Mouse (Mus musculus) gastrocnemius, postnatal 10 days (tissue): ENCODE data around the gene Ccdc85a. TPM values are rescaled to one million over a fixed set of nuclear protein-coding genes. Genes with fewer than 3 reads are reported as not detected.

Experiments
- DNase-seq: peaks from one replicate; pipeline ENCODE4 v3.0.0; 2021; ENCODE audit warnings: mixed read lengths
- long read RNA-seq, 2 experiments: library from polyadenylated mRNA; stranded (forward); transcript quantifications; one replicate each; pipeline ENCODE4 v2.0.0; 2021
- total RNA-seq, 2 experiments: library from RNA; stranded (reverse); gene quantifications; 2 replicates each; pipeline ENCODE4 v1.2.3; 2021

The Ccdc85a gene
- total RNA-seq, result 1 to 10 TPM; 6.9 to 7.6 TPM
- long read RNA-seq, experiment 1, full-length matches to known transcripts, result 7 of 9 reads
- long read RNA-seq, experiment 1, partial matches to known transcripts, result 0 of 9 reads
- long read RNA-seq, experiment 1, other reads (novel, unspliced or antisense), result 2 of 9 reads
- long read RNA-seq, experiment 2, full-length matches to known transcripts, result 12 of 15 reads
- long read RNA-seq, experiment 2, partial matches to known transcripts, result 1 of 15 reads
- long read RNA-seq, experiment 2, other reads (novel, unspliced or antisense), result 2 of 15 reads

DNA sequence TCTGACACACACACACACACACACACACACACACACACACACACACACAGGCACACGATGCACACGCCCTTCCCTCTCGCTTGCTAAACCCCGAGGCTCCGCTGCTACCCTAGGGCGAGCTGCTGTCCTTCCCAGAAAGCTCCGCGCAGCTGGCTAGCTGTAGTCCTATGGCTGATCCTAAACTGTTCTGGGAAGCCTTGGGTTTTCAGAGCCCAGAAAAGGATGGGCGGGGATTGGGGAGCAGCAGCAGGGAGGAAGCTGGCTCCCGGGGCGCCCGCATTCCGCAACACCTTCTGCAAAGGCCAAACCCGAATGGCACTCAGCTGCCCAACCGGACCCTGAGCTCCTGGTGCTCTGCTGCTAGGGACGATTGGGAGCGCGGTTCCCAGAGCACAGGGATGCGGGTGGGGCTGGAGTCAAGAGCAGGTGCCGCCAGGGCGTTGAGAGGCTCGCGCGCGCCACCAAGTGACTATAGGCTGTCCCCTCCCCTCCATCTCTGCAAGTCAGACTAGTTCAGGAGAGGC lies at the start of gene Ccdc85a:
Ccdc85a (minus strand) TSS at position 414 of the 524 bp plus-strand sequence.
- DNase-seq, result peak; percentile 76

DNA sequence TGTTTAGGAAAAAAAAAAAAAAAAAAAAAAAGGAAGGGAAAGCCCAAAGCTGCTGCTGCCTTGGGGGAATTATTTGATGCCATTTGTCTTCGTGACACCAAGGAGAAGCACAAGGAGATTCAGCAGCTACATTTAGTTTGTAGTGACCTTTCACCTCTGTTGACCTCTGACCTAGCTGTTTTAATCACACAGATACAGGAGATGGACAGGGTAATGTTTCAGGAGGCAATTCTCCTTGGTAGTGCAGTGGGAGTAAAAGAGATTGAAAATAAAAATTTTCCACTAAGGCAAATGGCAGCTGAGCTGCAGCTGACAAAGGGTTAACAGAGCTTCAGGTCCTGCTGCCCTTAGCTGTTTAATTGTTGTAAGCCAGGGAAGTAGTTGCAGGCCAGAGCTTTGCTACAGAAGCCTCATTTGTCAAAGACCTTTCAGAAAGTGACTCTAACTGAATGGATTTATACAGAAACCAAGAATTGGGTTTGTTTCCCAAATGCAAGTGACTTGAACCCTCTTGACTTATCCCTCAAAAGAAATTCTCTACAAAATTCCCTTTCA lies 49.5 kb upstream of the Ccdc85a start:
- DNase-seq, result no peak

DNA sequence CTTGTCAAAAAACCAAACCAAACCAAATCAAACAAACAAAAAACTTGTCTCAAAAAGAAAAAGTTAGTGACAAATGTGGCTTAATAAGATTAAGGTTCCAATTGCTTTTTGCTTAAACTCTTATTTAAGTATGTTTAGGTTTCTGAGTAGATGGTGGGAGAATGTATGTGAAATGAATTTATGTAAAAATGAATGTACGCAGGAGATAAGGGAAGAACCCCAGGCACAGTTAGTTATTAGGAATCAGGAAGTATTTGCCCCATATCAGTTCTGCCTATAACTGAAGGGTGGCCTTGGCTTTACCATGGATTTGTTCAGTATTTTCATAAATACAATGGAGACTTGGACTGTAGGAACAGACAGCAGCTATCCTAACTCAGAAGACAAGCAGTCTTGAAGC lies 49.0 kb upstream of the Ccdc85a start:
- no peak for DNase-seq

DNA sequence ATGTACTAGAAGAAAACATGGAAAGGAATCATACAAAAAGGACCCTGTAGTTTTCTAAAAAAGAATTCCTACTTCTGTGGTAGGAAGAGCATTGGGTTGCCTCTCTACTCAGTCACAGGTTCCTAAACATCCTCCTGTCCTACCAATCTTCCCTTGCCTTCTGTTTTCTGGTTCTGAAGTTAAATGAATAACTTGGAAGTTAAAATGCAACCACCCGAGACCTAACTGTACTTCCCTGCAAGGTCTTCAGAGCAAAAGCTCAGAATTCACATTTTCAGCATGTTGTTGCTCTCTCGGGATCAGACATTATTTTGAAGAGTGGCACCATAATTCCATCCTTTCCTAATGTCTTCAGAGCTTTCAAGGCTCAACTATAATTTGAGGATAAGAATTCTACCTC lies 46.6 kb upstream of the Ccdc85a start:
- DNase-seq, result no peak

DNA sequence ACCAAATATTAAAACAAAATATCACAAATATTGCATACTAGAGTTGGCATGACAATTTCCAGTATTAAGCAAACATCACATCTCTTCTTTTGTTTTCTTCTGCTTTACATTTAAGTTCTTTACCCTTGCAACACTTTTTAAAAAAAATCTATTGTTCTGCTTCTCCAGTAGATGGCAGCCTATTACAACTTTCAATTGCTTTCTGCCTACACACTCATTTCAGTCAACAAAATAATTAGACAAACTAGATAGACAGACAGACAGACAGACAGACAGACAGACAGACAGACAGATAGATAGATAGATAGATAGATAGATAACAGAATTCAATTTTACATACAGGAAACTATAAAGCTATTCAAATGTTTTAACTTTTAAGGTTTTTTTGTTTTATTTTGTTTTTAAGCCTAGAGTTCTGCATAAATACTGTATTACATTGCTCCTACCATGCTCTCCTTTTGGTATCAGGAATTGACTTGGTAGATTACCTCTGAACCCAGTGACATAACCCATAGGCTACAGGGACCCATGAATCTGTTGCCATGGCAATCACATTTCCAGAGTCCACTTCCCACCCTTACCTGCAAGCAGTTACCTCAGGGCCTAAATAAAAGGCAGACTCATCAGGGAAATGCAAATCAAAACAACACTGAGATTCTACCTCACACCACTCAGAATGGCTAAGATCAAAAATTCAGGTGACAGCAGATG lies 26.8 kb upstream of the Ccdc85a start:
- no peak for DNase-seq

DNA sequence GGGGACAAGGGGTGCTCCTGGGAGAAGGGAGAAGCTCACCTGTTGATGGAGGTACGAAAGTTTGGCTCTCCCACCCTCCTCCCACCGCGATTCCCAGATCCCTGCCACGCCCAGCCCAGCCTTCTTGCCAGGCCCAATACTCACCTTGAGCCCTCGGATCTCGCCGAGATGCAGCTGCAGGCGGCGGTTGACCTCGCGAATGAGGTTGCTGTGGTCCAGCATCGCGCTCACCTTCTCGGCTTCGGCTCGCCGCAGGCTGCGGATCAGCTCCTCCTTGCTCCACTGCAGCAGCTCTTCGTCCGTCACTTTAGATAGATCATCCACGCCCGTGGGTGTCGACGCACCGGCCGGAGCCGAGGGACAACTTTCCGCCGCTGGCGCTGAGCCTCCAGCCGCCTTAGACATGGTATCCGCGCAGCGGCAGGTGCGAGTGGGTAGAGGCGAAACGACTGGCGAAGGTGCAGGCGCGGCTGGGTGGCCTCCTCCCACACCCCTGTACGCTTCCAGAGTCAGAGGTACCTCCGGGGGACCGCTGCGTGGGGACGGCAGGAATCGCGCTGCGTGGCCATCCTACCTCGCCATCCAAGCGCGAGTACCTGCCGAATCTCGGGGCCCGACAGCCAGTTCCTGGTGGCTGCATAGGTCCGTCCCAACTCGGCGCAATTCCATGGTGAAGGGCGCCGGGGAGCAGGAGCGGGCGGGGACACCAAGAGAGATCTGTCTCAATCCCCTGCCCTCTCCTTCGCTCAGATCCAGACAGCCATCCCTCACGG lies 800 bp downstream of the Ccdc85a start:
- DNase-seq, result peak; percentile 13

DNA sequence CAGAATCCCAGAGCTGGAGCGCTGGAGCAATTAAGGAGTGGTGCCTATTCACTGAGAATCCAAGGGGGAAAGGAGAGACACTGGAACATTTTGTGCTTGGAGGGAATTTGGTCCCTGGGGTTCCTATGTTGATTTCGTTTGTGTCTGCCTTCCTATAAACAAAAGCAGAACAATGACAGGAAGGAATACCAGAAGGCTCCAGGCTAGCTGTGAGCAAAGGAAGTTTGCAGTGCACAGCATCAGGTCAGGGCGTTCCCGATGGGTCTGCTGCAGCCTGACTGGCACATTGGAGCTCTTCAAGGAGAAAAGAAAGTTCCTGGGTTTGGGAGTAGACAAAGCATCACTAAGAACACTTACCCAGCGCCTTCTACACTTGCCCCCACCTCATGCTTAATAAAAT lies 1.9 kb downstream of the Ccdc85a start:
- no peak for DNase-seq

DNA sequence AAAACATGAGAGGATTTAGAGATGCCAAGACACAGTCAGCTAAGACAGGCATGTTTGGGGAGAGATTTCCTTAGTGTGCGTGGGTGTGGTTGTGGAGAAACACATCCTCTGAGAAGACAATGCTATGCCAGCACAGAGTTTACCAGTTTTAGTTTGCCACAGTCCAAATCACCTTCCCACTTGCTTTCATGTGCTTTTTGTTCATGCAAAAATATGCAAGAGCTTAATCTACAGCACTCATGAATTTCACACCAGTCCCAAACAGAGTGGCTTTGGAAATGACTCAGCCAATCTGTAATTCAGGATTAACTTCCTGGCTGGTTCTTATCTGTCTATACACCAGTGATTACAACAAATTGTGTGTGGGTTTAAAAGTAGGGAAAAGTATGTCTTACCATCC lies 11.7 kb downstream of the Ccdc85a start:
- DNase-seq, result no peak

DNA sequence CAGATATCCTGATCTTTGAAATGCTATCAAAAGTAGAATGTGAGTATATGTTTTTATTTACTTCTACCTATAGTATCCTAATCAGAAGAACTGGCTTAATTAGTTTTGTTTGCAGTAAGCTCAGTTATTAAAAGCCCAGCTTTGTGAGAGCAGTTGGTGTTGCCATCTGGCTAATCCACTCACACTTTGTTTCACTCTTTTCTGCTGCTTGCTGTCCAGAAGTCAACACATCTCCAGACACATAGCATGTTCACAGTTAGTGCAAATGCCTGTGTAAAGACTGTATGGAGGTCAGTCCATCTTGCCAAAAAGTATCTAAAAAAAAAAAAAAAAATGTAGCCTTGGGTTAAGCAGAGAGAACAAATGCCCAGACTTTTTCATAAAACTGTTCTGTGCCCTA lies 27.7 kb downstream of the Ccdc85a start:
- no peak for DNase-seq

DNA sequence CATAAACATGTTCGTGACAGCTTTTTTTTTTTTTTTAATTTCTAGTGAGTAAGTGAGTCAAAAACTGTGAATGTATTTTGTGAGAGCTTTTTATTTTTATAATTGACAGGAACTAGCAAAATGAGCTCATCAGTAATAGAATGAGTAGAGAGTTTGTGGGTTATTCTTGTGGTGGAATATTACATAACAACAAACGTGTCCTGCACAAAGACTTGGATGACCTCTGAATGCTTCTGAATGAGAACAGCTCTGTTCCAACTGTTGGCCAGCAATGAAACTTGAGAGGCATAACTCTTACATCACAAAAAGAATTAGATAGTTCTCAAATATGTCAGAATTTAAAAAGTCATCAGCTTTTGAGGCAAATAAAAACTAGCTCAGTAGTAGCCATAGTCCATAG lies 40.7 kb downstream of the Ccdc85a start:
- DNase-seq, result no peak

DNA sequence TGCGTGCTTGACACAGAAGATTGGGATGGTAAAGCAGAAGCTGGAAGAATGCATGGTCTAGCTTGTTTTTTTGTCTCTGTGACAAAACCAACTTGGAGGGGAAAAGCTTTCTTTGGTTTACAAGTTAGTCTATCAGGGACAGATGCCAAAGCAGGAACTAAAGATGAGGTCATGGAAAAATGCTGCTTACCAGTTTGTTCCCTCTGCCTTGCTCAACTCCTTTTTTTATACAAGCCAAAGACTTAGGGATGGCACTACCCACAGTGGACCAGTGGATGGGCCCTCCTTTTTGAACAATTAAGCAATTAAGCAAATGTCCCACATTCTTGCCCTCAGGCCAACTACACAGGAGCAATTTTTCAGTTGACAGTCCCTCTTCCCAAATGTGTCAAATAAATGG lies 42.8 kb downstream of the Ccdc85a start:
- no peak for DNase-seq

DNA sequence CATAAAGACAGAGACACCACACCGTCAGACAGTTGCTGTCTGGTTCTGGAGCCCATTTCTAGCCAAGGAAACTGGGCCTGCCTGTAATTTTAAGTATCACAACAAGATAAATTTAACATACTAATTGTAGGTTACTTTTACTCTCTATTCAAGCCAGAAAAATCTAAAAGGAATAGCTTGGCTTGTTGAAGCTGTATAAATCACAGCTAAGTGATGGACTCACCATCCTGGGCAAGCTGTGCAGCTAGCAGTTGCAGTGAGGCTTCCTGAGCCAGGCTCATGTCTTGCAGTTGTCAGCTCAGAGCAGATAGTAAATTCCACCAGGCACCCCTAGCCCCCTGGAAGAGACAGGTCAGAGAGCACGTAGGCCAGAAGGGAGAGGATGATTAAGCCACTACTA lies 50.8 kb downstream of the Ccdc85a start:
- DNase-seq, result no peak

DNA sequence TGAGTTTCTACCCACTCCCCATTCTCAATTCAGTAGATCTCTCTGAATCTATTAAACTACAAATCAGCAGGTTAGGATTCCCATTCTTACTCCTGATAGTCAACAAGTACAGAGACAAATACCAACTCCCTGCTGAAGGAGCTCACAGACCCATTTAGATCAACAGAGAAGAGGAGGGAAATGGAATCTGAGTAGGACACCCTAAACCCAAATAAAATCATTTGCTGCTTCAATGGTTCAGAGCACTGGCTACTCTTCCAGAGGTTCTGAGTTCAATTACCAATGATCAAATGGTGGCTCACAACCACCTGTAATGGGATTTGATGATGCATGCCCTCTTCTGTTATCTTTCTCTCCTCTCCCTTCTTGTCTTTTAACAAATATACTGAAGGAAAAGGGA lies 82.9 kb downstream of the Ccdc85a start:
- no peak for DNase-seq

DNA sequence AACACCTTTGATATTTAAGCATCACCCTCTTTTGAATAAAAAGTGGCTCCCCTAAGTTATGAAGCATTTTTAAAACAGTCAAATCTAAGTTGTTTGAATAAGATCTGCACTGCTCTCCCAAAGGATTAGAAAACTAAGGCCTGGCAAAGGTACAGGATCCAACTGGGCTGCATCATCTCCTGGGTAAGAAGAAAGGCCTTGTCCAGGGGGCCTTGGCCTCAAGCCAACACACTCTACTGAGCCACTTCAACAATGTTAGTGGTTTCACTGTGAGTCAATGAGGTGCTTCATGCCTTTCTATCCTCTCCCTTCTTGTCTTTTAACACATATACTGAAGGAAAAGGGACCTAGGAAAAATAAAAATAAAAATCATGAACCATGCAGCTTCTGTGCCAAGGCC lies 87.1 kb downstream of the Ccdc85a start:
- DNase-seq, result peak; percentile 4

DNA sequence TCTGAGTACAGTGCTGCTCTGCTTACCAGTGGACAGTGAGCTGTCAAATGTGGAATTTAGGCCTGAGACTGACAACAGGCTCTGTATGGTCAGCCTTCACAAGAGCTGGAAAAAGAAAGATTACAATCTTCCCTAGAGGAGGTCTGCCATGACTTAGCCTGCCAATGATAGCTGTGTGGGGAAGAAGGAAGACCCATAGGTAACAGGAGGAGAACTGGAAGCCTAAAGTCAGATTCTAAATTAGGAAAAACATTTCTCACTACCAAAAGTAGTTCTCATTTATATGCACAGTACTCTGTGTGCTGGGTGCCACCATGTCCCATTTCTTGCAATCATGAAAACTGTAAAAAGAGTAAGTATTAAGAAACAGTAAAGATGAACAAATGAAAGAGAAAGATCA lies 90.8 kb downstream of the Ccdc85a start:
- DNase-seq, result no peak

DNA sequence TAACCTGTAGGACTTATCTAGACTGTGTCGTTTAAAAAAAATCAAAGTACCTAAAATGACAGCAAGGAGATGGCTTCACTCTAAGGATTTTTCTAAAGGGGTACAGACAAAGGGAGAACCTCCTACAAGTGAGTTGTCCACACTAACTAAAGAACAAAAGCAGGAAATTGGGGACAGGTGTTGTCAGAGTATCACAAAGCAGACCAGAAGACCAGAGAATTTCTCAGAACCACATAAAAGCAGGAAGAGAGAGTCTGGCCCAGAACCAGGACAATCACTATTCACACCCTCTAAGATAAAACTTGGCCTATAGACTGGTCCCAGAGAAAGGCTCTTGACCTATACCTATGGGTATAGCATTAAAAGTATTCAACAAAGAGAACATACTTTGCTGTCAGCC lies 92.8 kb downstream of the Ccdc85a start:
- no peak for DNase-seq

DNA sequence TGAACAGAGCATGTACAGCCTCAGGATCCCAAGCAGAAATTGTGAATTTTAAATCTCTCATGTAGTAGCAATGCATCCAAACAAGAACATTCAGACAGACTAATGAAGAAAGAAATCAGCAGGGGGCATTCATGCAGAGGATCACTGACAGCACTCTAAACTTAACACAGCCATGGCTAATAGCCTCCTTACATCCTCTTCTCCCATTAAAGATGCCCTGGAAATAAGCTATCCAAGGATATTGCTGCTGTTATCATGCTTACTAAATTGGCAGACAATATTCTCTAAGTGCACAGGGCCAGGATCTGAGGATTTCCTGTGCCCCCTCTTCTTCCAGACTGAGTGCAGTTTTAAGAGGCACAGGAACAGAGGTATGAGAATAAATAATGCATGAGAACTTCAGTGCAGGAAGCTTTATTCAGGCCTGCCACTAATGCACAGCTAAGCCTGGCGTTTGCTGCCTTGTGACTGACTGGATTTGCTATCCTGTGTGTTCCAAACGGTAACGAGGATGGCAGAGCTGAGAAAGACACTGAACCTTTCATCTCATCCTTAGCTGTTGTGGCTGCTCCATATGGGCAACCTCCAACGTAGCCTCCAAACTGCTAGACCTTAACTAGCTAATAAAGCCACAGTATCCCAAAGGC lies 99.9 kb downstream of the Ccdc85a start:
- no peak for DNase-seq

DNA sequence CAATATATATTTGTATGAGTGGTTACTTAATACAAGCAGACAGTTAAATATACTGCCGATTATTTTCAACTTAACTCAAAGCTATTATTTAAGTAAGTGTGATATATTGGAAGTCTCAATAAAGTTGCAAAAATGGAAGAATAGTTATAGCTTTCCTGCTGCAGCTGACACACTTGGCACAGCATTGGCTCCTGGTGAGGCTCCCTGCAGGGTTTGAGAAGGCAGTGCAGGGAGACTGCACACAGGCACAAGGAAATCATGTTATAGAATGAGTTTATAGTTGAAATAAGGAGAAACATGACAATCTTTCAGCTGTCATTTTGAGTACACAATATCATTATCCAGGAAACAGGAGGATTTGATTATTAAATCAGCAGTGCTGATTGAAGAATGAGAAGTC lies 107.0 kb downstream of the Ccdc85a start:
- DNase-seq, result no peak

DNA sequence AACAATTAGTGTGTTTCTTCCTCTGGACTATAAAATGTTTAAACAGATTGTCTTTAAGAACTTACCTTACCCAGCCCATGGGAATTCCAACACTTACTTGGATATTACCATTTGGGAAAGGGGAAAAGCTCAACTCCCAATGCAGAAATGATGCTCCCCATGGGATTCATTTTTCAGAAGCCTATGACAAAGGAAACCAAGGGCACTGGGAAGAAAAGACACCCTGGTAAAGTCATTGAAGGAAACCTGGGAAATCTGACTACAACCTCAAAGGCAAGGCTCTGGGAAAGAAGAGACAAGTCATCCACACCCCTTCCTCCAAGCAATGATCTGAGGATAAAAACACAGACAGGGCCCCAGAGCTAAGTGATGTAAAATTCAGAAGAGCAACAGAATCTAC lies 118.4 kb downstream of the Ccdc85a start:
- no peak for DNase-seq

DNA sequence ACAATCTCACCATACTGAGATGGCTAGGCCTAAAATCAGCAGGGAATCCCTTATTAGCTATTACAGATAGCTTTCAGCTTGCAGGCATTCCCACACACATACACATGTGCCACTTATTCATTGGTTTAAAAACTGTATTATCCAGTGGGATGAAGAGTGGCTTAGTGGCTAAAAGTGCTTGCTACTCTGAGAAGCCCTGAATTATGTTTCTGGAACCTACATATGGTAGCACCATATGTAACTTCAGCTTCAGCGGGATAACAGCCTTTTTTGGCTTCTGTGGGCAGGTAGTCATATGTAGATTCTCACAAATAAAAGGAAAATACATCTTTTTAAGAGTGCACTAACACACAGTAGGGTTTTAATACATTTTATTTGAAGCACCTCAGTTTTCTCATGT lies 119.2 kb downstream of the Ccdc85a start:
- no peak for DNase-seq

DNA sequence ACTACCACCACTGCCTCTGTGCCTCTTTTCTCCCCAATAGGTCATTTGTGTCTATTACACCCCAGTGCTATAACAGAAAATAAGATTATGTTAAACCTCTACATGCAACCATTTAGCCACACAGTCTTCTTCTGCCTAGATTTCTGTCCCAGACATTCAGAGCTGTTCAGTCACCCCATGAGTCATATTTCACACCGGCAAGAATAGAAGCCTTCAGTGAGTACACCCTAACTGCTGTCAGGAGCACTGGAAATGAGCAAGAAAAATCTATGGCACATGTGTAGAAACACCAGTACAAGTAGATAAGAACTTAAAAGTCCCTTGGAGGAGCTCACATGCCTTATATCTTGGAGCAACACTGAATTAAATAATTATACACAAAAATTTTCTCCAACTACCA lies 125.0 kb downstream of the Ccdc85a start:
- no peak for DNase-seq

DNA sequence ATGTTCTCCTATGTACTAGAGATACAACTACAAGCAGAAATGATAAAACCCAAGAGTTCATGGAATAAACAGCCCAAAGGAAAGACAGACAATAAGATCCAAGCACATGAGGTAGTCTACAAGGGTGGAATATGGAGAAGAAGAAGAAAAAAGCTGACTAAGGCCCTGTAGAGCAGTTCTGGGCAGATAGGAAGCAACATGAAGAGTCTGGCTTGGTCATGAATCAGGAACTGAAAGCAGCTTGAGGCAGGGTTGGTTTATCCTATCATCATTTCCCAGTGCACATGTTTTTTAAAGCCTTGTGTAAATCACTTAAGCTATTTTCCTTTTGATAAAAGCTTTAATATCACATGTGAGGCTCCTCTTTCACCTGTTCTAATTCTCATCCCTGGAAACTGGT lies 144.2 kb downstream of the Ccdc85a start:
- DNase-seq, result no peak
